Mouse (Mus musculus) colon, adult 2 months (tissue): ENCODE measurements around the gene Gabrd. TPM values are rescaled to one million over a fixed set of nuclear protein-coding genes. Genes with fewer than 3 reads are reported as not detected.

Source experiments
- polyA plus RNA-seq: library from polyadenylated mRNA; depleted of rRNA; stranded (reverse); fragments of >200 nt; gene quantifications from 2 replicates; pipeline ENCODE4 v1.2.3, GENCODE M21; 2012; rRNA removed

Gabrd gene
- polyA plus RNA-seq: 0.32 and 1.7 TPM in 2 replicates

DNA sequence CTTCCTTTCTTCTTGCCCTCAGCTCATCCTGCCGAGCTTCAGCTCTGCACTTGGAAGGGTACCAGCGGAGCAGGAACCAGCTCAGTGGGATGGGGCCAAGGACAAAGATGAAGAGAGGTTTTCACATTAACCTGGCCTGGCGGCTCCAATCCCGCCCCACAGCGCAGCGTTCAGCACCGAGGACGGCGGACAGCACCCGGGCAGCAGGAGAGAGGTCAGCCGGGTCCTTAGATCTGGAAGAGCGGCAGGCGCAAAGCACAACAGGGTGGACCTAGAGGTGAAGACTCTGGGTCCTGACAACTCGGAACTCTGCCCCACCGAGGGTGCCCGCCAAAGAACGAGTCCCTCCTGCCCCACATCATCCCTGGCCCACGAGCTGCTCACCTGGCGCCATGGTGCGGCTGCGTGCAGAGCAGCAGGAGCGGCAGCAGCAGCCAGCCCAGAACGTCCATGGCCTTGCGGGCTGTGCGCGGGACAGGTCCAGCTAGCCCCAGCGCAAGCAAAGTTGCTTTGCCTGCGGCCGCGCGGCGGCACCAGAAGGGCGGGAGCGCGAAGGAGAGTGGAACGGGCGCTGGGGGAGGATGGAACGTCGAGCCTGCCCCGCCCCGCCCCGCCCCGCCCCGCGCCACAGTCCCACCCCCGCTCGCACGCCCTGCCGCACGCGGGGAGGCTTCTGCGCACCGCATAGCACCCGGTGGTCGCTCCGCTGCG lies at the start of gene Gabrd:
Gabrd (minus strand) TSS at position 602 of the 711 bp plus-strand sequence.

DNA sequence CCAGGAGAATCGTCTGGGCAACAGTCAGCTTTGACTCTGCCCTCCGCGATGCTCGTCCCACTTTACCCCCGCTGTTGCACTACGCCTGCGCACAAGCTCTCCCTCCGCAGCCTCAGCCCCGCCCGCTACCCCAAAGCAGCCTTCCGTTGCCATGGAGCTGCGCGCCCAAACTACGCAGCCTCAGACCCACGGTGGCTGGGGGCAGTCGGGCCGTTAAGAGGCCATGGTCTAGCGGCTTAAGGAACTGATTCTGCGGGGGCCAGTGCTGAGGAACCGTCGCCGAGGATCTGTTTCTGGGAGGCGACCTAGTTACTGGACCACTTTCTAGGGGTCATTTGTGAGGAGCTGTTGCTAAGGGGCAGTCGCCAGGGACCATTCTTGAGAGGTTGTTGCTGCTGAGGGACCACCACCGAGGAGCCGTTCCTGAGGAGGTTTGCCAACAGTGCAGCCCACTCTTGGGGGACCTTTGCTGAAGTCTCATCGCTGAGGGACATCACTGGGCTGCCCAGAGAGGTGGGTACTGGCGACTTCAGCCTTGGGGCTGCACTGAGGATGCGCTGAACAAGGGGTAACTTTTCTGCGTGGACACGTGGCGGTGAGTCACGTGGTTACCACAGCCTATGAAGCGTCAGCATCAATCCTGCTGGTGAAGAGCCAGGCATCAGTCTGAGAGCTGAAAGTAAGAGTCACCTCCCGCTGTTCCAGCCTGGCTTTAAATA lies 11.3 kb upstream of the Gabrd start, which contains the start of gene Cfap74:
Cfap74 (plus strand) TSS at position 133 of the 719 bp plus-strand sequence.

DNA sequence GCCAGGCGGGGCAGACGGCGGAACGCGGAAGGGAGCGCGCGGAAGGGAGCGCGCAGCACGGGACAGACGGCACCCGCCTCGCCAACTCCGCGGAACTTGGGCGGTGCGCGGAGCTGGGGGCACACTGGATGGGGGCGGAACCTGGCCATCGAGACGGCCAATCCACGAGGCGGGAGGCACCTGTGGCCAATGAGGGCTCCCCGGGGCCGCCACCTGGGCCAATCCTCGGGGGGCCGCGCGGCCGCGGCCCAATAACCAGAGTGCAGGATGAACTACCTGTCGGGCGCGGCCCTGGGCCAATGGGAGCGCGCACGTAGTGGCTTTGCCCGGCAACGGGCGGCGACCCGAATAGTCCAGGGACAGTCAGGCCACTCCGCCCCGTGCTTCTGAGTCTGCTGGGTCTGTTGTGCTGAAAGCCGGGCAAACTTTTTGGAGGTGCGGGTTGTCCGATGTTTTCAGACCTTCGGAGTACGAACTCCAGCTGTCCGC lies 36.6 kb downstream of the Gabrd start, which contains the start of gene Prkcz:
Prkcz (minus strand) TSS at position 59 of the 489 bp plus-strand sequence.

Other genes with a start within 250 kb of the Gabrd start
- 59.2 and 61.8 TPM in 2 replicates for gene Ski, start 175.5 kb downstream of the Gabrd start, polyA plus RNA-seq
- gene Faap20, start 148.3 kb downstream of the Gabrd start, polyA plus RNA-seq: 43.9 and 61.0 TPM in 2 replicates
- 50.9 and 52.5 TPM in 2 replicates for gene Prkcz, start 36.8 kb downstream of the Gabrd start, polyA plus RNA-seq
- 0.49 and 1.0 TPM in 2 replicates for gene Cfap74, start 11.1 kb upstream of the Gabrd start, polyA plus RNA-seq
- 3.4 and 4.0 TPM in 2 replicates for gene Tmem52, start 71.0 kb upstream of the Gabrd start, polyA plus RNA-seq
- 543 and 624 TPM in 2 replicates for gene Gnb1, start 93.2 kb upstream of the Gabrd start, polyA plus RNA-seq
- 145 and 155 TPM in 2 replicates for gene Nadk, start 164.3 kb upstream of the Gabrd start, polyA plus RNA-seq
- 4.9 and 7.6 TPM in 2 replicates for gene Slc35e2, start 203.3 kb upstream of the Gabrd start, polyA plus RNA-seq
- 17.2 and 18.7 TPM in 2 replicates for gene Cdk11b, start 226.7 kb upstream of the Gabrd start, polyA plus RNA-seq
- not detected in 2 replicates for gene Gm10563, start 247.3 kb upstream of the Gabrd start, polyA plus RNA-seq